Mouse (Mus musculus): Measurements from ENCODE around the gene Aldh3b1.

Gene Aldh3b1

DNA sequence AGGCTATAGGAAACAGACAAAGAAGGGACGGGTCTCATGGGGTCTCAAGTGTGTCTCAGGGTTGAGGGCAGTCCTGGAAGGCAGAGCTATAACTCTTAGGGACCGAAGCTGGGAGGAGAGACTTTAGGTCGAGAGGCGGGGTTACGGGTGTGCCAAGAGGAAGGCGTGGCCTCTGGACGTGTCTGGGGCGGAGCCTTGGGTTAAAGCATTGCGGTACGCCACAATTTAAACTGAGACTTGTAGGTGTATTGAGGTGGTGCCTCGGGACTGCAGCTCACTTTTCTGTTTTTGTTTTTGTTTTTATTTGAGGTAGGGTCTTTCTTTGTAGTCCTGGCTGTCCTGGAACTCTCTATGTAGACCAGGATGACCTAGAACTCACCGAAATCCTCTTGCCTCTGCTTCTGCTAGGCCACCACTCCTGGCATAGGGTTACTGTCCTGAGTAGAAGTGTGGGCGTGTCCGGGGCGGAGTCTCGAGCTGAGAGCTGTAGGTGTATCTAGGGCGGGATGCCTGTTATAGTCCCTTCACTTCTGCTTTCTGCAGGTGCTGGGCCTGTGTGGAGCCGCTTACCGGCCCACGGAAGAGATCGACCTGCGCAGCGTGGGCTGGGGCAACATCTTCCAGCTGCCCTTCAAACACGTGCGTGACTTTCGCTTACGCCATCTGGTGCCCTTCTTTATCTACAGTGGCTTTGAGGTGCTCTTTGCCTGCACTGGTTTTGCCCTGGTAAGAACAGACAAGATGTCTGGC lies 13.6 kb upstream of the Aldh3b1 start:
- peak; percentile 66 to 72 for DNase-seq

DNA sequence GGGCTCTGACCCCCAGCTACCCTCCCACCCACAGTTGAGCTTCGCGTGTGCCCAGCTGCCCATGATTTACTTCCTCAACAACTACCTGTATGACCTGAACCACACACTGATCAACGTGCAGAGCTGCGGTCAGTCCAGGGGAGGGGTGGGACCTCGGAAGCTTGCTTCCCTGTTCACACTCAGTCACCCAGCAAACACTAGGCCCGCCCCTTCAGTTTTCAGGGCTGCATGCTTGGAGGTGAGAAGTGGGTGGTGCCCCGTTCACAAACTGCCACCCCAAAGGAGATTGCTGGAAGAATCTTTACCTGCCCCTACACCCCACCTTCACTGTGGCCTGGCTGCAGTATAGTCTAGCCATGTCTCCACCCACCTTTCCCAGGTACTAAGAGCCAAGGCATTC lies 12.7 kb upstream of the Aldh3b1 start:
- DNase-seq, result no peak

- DNase-seq, result peak; percentile 75 to 82
Measured at GRCm38 (mm10) chr19:3935896-3936850, 6.6 kb upstream of the Aldh3b1 start.

DNA sequence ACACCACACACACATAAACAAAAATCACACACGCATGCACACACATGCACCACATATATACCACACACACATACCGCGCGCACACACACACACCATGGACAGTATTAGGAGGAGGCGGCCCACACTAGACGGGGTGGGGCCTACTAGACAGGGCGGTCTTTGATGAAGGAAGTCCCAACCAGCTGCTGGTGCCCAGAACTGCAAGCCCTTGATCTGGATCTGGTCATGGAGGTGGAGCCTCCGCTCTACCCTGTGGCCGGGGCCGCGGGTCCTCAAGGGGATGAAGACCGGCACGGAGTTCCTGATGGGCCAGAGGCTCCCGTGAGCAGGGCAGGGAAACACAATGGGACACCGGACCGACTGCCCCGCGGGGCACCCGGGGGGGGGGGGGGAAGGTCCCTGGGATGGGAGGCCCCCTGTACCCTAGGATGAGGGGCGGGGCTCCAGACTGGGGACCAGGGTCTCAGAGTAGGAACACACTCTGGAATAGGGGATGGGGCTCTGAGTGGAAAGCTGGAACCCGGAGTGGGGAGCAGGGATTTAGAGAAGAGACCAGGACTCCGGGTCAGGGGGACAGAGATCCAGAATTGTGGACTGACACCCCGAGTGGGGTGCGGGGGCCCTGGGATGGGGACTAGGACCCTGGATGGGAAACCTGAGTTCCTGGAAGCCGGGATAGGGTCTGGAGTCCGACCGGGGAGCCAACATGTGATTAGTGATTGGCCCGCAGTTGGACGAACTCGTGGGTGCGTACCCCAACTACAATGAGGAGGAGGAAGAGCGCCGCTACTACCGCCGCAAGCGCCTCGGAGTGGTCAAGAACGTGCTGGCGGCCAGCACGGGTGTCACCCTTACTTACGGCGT lies 5.7 kb upstream of the Aldh3b1 start, which contains the start of gene Unc93b1:
Unc93b1 (plus strand) TSS at position 155 of the 864 bp plus-strand sequence.
- DNase-seq, result peak; percentile 81 to 87

DNA sequence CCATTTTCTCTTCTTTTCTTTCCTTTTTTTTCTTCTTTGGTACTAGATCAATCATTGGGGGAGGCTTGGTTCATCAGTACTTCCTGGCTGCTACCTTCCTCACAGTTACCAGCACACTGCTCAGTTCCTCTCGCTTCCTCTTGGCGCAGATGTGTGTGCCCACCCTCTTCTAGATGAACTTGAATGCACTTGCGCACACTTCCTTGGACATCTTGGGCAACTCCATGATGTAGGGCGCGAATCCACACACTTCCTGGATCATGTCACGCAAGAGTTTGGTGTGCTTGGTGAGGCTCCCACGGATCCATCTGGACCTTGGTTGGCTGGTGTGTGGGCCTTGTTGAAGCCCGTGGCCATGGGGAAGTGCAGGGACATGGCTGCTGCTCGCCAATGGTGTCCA lies 2.1 kb upstream of the Aldh3b1 start:
- DNase-seq, result peak in 1 of 2 experiments; percentile 51

GRCm38 (mm10) chr19:3930262-3931057 lies 852 bp upstream of the Aldh3b1 start:
- no peak for DNase-seq

DNA sequence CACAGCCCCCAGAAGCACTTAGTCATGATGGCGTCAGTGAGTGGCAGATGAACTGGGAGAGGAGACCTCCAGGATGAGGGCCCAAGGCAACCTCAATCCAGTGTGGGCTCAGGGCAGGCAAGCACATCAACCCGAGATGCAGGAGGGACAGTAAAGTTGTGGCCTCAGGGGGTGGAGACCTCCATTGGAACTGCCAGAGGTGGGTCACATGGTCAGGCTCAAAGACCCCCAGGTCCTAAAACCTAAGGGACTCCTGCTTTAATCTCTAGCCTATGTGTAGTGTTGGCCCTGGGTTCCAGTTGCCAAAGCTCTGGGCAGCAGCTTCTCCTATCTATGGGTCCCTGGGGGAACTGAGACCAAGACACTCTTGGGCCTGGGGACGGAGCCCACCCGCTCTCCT lies 829 bp downstream of the Aldh3b1 start:
- no peak for DNase-seq

- no peak for DNase-seq
Measured at GRCm38 (mm10) chr19:3927989-3928388, 1.6 kb downstream of the Aldh3b1 start.

DNA sequence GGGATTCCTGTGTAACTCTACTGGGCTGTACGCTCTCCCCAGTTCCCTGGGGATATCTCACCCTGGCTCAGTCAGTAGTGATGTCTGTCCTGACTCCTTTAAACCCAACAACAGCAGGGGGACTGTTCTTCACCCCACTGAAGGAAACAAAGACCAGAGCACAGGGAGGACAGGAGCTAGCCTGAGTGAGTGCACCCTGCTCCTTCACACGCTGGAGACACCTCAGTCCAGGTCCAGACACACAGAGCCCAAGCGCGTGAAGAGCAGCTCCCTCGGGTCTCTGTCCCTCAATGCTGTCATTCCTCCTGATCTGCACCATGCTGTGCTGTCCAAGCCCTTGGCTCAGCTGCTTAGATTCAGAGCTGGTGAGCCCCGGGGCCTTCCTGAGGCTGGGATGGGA lies 2.9 kb downstream of the Aldh3b1 start:
- no peak for DNase-seq

GRCm38 (mm10) chr19:3926279-3926678 lies 3.3 kb downstream of the Aldh3b1 start:
- peak; percentile 79 to 88 for DNase-seq

DNA sequence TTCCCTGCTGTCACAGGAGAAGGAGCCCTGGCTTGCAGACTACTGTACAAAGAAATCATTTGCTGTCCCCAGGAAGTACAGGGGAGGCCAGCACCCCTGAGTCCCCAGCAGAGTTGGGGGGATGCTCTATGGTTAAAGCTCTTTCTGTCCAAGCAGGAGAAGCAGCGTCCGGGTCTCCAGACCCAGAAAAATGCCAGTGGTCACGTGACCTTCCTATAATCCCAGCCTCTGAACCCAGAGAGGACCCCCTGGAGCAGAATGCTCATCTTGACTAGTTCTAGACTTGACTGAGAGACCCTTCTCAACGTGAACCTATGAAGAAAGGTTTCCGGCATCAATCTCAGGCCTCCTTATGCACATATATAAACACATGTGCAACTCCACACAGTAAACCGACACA lies 3.7 kb downstream of the Aldh3b1 start:
- no peak for DNase-seq

DNA sequence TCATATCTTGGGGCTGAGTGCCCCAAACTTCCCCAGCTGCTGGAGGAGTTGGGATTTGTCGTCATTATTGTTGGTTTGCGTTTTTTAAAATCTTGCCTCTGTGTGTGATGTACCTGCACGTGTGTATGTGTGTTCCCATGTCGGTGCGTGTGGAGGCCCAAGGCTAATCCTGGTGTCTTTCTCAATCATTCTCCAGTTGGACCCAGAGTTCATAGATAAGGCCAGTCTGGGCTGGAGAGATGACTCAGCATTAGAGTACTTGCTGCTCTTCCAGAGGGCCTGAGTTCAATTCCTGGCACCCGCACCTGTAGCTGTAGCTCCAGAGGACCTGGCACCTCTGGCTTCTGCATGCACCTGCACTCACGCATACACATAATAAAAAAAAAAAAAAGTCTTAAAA lies 4.7 kb downstream of the Aldh3b1 start:
- DNase-seq, result no peak

GRCm38 (mm10) chr19:3924190-3924589 lies 5.4 kb downstream of the Aldh3b1 start:
- peak in 1 of 2 experiments; percentile 22 for DNase-seq

DNA sequence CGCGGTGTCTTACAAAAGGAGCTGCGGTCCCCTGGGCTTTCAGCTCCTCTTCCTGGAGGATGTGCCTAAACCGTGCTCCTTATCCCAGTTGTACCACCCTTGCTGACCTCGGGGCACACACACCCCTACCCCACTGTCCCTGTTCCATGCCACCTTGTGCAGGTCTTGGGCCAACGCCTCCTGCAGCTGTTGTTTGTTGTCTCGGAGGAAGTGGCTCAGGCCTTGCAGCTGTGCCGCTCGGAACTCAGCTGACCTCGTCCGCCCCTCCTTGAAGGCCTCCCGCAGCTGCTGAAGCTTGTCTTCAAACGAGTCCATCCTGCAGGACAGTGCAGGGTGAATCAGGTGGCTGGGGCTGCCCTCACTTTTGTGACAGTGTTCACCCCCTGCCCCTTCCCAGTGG lies 6.0 kb downstream of the Aldh3b1 start:
- DNase-seq, result peak; percentile 60 to 78

DNA sequence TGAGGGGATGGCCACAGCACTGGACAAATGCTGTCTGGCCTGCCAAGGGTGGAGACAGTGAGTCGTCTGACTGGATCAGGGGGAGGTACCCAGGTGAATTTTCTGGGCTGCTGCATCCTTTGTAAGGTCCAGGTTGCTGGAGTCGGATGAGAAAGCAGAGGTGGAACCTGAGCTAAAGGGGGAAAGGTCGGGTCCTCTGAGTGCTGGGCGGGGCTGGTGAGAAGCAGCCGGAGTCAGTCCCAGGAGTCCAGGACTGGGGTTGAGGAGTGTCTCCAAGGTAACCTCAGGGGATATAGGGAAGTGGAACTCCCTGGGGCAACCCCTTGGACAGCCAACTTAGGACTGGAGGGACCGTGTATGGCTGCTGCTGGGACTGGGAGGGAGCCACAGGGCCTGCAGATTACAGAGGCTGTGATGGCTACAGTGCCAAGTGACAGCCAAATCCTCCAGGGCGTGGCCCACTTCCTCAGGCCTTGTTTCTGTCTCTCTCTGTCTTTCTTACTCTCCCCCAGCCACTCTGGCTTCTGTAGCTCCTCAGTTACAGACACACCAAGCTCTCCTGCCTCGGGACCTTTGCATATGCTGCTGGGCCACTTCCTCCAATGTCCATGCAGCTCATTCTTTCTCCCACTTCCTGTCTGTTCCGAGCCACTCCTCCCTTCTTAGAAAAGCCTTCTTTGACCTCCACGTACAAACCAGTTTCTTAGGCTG lies 6.8 kb downstream of the Aldh3b1 start:
- peak in 1 of 2 experiments; percentile 44 for DNase-seq

DNA sequence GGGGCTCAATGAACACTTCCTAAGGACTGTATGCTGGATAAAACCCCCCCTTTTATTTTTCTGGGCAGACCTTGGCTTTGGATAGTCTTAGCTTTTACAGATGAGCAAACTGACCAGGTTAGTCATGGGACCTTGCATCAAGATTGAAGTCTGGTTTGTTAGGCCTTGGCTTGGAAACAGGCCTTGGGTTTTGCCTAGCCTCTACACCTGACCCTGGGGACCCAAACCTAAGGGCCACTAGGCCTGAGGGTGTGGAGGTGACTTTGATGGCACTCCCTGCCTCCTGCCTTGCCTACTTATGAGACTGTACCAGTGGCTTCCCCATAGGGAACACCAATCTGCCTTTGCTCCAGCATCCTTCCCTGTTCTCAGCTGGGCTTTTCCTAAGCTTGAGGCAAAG lies 9.7 kb downstream of the Aldh3b1 start:
- no peak for DNase-seq

GRCm38 (mm10) chr19:3916727-3917126 lies 12.9 kb downstream of the Aldh3b1 start:
- no peak for DNase-seq

DNA sequence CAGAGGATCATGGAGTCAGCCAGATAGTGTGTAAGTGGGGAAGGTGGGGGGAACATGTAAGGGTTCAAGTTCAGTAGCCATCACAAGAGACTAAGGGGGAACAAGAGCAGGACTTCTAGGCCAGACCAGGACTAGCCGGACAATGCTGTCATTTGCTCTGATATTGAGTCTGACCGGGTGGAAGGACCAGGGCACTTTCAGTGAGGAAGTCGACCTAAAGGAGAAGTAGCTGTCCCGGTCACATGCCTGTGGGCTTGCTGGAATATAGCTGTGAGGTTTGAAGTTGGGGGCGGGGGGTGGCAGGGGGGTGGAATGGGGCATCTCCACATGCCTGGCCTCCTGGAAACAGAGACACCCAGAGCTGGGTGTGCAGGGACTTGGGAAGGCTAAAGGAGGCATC lies 15.1 kb downstream of the Aldh3b1 start:
- no peak for DNase-seq

DNA sequence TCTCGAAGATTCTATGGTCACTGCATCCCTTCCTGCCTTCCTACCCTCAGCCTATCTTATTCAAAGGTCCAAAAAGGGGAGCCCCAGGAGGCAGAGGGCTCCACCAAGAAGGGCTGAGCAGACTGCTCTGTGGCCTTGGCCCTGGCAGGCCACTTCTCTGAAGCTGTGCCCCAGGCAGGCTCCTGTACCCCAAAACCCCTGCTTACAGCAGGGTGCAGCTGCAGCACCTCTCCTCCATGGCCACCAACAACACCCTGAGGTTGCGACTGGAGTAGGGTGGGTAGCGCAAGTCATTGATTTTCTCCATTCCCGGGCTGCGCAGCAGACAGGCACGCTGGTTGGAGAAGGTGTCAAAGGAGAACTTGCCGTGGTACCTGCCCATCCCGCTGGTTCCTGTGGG lies 15.9 kb downstream of the Aldh3b1 start:
- DNase-seq, result no peak

- DNase-seq, result peak; percentile 94 to 95
Measured at GRCm38 (mm10) chr19:3912337-3913204, 17.0 kb downstream of the Aldh3b1 start, which contains the start of gene Ndufs8. TSS of gene Ndufs8 (minus strand) at chr19:3912774.
